Mouse (Mus musculus): ENCODE results near the gene Hsd11b2. TPM values are rescaled to one million over a fixed set of nuclear protein-coding genes. Genes with fewer than 3 reads are reported as not detected.

Hsd11b2 gene
- total RNA-seq, 2 experiments from 2014 or later = not detected

- no peak for TF ChIP-seq CTCF (IDR thresholded peaks at IDR 0.05)
- peak; percentile 94 for DNase-seq
- Histone ChIP-seq H3K4me3 (no peak overlapping the region), H3K27ac (peak overlapping the region; percentile 77)
- intact Hi-C loops (cut with DNase I) = no loop called here
Measured at GRCm38 (mm10) chr8:105537011-105537677, 18.6 kb downstream of the Hsd11b2 start.

DNA sequence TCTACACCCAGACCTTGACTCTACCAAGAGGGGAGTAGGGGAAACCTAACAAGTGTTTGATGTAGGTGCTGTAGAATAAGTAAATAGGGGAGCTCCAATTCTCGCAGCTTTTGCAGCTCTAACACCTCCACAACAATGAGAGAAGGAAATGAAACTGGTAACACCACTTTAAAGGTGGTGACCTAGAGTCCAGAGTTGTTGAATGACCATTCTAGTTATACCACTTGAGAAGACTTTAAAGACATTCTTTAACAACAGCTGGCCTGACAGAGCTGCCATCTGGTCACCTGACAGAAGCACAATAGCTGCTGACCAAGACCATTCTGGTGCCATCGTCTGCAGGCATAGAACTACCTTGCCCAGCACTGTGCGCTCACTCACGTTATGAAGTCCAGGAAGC, 20.4 kb downstream of the Hsd11b2 start:
- no peak overlapping the region for H3K4me3 ChIP-seq
- peak overlapping the region; percentile 77; the same call in 1 of the 2 replicates for H3K27ac ChIP-seq
- TF ChIP-seq CTCF (IDR thresholded peaks at IDR 0.05) = no peak
- intact Hi-C loops (cut with DNase I) = no loop called here
- DNase-seq = no peak

DNA sequence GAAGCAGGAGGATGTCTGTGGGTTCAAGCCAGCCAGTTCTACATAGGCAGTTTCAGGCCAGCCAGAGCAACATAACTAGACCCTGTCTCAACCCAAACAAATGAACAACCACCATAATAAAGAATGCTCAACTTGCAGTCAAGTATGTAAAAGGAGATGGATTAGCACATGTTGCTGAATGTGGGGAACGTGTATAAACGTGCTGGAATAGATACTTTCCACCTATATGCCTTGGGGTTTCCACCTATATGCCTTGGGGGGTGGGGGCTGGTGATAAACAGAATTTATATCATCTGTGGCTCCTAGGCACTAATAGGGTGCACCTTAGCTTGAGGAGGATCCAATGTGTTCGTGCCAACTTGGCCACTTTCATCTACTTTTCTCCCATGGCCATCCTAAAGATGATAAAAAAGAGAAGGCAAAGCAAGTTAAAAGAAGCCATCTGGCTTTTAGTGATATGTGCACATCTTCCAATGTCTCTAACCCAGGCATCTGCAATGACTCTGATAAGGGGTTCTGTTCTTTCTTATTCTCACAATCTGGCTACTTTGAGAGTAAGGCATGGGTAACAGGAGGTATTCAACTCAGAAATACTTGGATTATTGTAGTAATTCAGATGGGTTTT, 23.6 kb downstream of the Hsd11b2 start:
- Histone ChIP-seq H3K27ac (no peak overlapping the region; the same call in 1 of the 2 replicates), H3K4me3 (no peak overlapping the region)
- intact Hi-C loops (cut with DNase I) = no loop called here
- TF ChIP-seq CTCF (IDR thresholded peaks at IDR 0.05) = no peak
- no peak for DNase-seq

DNA sequence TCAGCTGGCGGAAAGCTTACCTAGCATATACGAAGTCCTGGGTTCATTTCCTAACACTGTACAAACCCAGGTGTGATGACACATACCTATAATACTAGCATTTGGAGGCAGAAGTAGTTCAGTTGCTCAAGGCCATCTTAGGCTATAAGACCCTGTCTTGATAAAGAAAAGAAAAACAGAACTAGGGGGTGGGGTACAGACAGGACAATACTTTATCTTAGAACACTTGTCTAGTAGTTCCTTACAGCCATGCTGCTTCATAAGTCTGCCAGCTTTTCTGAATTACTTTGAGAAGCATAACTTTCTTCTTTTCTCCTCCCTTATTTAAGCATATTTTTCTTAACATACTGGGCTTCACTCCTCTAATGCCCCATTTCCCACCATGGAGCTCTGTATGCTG, 24.3 kb downstream of the Hsd11b2 start:
- H3K4me3 ChIP-seq = no peak overlapping the region
- intact Hi-C loops (cut with DNase I) = no loop called here
- TF ChIP-seq CTCF (IDR thresholded peaks at IDR 0.05) = no peak
- no peak for DNase-seq
- peak overlapping the region; percentile 78 for H3K27ac ChIP-seq

- intact Hi-C loops (cut with DNase I) = no loop called here
- peak overlapping the region; percentile 78 for H3K27ac ChIP-seq
- H3K4me3 ChIP-seq = no peak overlapping the region
- no peak for TF ChIP-seq CTCF (IDR thresholded peaks at IDR 0.05)
- no peak for DNase-seq
Measured at GRCm38 (mm10) chr8:105543703-105544102, 25.1 kb downstream of the Hsd11b2 start.

DNA sequence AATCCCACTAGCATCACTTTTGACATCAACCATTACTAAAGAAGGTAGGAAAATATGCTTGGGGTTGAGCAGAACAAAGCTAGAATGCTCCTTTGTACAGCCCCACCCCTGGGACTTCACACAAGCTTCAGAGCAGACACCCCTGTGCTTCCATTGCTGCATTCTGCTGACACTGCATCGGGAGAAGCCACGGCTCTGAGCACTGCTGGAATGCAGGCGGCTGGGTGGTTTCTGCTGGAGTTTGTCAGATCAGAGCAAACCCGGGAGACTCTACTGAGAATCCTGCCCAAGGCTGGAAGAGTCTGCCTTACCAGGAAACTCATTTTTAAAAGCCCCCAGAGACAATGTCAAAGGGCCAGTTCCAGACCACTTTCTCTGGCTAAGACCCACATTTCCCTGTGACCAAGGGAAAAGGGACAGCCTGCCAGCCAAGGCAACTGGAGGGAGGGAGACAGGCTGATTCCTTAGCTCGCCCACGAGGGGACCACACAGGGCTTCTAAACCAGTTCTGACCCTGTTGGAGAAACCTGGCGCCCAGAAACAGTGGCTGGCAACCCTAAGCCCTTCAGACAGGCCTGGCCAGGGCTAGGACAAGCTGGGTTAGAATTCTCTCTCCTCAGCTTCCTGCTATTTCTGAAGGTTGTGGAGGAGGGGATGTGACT, 26.1 kb downstream of the Hsd11b2 start:
- no peak for TF ChIP-seq CTCF (IDR thresholded peaks at IDR 0.05)
- DNase-seq = peak; percentile 57
- H3K4me3 ChIP-seq = no peak overlapping the region
- intact Hi-C loops (cut with DNase I) = no loop called here
- peak overlapping the region; percentile 78 for H3K27ac ChIP-seq

DNA sequence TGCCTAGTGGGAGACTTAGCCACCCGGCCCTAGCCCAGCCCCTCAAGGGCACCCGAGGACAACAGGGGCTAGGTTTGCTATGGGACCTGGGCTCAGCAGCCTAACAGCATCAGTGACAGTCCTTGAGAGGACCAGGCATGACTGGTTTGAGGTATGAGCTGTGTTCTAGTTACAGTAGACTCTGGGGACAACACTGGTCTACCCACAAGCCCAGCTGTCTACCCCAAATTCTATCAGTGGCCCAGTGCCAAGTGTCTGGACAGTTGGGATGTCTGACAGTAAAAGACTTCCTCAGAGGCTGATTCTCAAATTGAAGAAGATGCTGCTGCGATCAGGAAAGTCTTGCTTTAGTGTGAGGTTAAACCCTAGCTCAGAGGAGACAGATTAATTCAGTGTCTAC, 26.7 kb downstream of the Hsd11b2 start:
- peak; percentile 56 for DNase-seq
- TF ChIP-seq CTCF (IDR thresholded peaks at IDR 0.05) = no peak
- no peak overlapping the region for H3K4me3 ChIP-seq
- H3K27ac ChIP-seq = peak overlapping the region; percentile 78
- intact Hi-C loops (cut with DNase I) = no loop called here

DNA sequence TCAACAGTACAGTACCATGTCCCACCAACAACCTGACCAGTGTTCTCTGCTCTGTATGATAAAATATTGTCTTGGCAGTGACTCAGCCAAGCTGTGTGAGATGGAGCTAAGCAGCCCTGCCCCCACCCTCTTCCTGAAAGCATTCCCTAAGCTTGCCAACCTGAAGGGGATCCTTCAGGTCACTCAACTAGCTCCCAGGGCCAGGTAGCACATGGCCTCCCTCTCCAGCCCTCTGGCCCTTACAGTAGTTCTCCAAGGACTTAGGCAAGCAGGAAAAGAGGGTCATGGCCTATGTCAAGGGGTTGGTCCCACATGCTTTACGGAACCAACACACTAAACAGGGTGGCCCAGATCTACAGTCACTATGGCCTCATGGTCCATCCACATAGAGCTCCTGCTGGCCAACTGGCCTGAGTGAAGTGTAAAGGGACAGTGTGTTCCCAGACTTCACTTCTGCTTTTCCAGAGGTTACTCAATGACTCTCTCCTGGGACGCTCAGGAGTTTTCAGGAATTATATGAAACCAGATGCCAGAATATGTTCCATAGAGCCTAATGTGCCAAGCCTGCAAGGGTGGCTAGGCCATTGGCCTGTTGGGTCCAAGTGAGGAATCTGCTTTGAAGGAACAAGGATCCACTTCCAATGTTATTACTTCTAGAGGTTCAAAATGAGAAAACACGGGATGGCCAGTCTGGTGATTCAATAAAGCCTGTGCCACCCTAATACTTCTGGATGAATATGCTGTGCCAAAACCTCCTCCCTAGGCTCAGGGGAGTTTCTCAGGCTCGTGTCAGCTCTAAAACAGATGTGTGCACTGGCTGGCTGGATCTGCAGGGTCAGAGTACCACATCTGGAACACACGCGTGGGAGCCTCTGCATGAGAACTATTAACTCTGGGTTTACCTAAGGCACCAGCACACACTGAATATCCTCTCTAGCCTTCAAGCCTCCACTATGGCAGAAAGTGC, 28.1 kb downstream of the Hsd11b2 start:
- H3K4me3 ChIP-seq = no peak overlapping the region
- peak overlapping the region; percentile 78 for H3K27ac ChIP-seq
- intact Hi-C loops (cut with DNase I) = no loop called here
- no peak for TF ChIP-seq CTCF (IDR thresholded peaks at IDR 0.05)
- no peak for DNase-seq

- TF ChIP-seq CTCF (IDR thresholded peaks at IDR 0.05) = no peak
- Histone ChIP-seq H3K4me3 (no peak overlapping the region), H3K27ac (peak overlapping the region; percentile 43)
- intact Hi-C loops (cut with DNase I) = no loop called here
- peak; percentile 63 for DNase-seq
Measured at GRCm38 (mm10) chr8:105549506-105549905, 31.0 kb downstream of the Hsd11b2 start.

DNA sequence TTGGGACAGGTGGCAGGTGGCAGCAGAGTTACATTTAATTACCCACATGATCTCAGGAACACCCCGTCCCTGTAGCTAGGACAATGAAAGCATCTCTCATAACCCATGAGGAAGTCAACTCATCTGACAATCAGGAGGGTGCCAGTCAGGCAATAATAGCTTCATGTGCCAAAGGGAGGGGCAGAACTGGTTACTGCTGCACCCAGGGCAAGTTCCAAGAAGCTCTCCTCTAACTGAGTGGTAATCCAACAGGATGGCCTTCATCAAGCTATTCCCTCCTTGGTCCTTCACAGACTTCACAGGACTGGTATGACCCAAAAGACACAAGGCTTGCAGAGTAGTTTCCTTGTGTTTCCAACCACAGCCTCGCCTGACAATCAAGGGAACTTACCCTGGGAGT, 31.5 kb downstream of the Hsd11b2 start:
- TF ChIP-seq CTCF (IDR thresholded peaks at IDR 0.05) = no peak

GRCm38 (mm10) chr8:105552032-105552431, 33.5 kb downstream of the Hsd11b2 start:
- intact Hi-C loops (cut with DNase I) = no loop called here
- no peak overlapping the region for H3K4me3 ChIP-seq
- DNase-seq = no peak
- TF ChIP-seq CTCF (IDR thresholded peaks at IDR 0.05) = no peak
- H3K27ac ChIP-seq = peak overlapping the region; percentile 79

More for the DNA sequence above, 31.5 kb downstream of the Hsd11b2 start:
- H3K4me3 ChIP-seq = no peak overlapping the region
- DNase-seq = no peak
- intact Hi-C loops (cut with DNase I) = no loop called here
- H3K27ac ChIP-seq = peak overlapping the region; percentile 43

GRCm38 (mm10) chr8:105552824-105553223, 34.3 kb downstream of the Hsd11b2 start:
- intact Hi-C loops (cut with DNase I) = loop anchor here (1.0 kb wide), 1 partner anchor 38 kb away; no protein-coding TSS in a partner anchor
- DNase-seq = no peak
- peak overlapping the region; percentile 79 for H3K27ac ChIP-seq
- H3K4me3 ChIP-seq = no peak overlapping the region
- TF ChIP-seq CTCF (IDR thresholded peaks at IDR 0.05) = no peak
